Mouse (Mus musculus) intestine, embryonic 15.5 days (tissue): ENCODE data around the gene Csrp1. TPM values are rescaled to one million over a fixed set of nuclear protein-coding genes. Genes with fewer than 3 reads are reported as not detected.
A peak's percentile ranks its signal among the peaks of the same experiment; 100 is the strongest.

Experiments
- ATAC-seq: fragments of 200-750 bp; cut with Nextera tagmentation; 2 replicates; pipeline ENCODE4 v1.8.0; 2017; ENCODE audit warnings: moderate TSS enrichment, moderate library complexity
- H3K27ac ChIP-seq: fragments of 300-500 bp; sonication (generic); 2 replicates; pipeline ENCODE4 v1.5.1; 2015; ENCODE audit warnings: mild to moderate bottlenecking, inconsistent platforms
- H3K27me3 ChIP-seq: fragments of 300-500 bp; sonication (generic); replicated peaks from 2 replicates; pipeline ENCODE4 v1.6.1; 2015; ENCODE audit warnings: inconsistent platforms
- H3K36me3 ChIP-seq: fragments of 300-500 bp; sonication (generic); 2 replicates; pipeline ENCODE4 v1.6.1; 2015; ENCODE audit warnings: inconsistent platforms
- H3K4me1 ChIP-seq: fragments of 300-500 bp; sonication (generic); replicated peaks from 2 replicates; pipeline ENCODE4 v1.6.1; 2015; ENCODE audit warnings: inconsistent platforms
- H3K4me2 ChIP-seq: fragments of 300-500 bp; sonication (generic); replicated peaks from 2 replicates; pipeline ENCODE4 v1.6.1; 2015; ENCODE audit warnings: mild to moderate bottlenecking, inconsistent platforms
- H3K4me3 ChIP-seq: fragments of 300-500 bp; sonication (generic); replicated peaks from 2 replicates; pipeline ENCODE4 v1.5.1; 2015; ENCODE audit warnings: inconsistent platforms
- H3K9ac ChIP-seq: fragments of 300-500 bp; sonication (generic); 2 replicates; pipeline ENCODE4 v1.6.1; 2015; ENCODE audit warnings: inconsistent platforms
- H3K9me3 ChIP-seq: fragments of 300-500 bp; sonication (generic); 2 replicates; pipeline ENCODE4 v1.6.1; 2016; ENCODE audit warnings: inconsistent platforms
- WGBS: fragments of 180-500 bp; shearing (Covaris S2); methylation state at CpG from one replicate; pipeline ENCODE4 v1.1.7; 2015; 5-methylcytosine and 5-hydroxymethylcytosine counted together
- polyA plus RNA-seq: library from polyadenylated mRNA; unstranded; fragments of >200 nt; fragmentation: Nextera tagmentation; extraction: Ambion mirVana; gene quantifications from 2 replicates; pipeline ENCODE4 v1.2.1, GENCODE M21; 2015

The Csrp1 gene
- polyA plus RNA-seq, 1 experiment from 2014 or later: 203 TPM

DNA sequence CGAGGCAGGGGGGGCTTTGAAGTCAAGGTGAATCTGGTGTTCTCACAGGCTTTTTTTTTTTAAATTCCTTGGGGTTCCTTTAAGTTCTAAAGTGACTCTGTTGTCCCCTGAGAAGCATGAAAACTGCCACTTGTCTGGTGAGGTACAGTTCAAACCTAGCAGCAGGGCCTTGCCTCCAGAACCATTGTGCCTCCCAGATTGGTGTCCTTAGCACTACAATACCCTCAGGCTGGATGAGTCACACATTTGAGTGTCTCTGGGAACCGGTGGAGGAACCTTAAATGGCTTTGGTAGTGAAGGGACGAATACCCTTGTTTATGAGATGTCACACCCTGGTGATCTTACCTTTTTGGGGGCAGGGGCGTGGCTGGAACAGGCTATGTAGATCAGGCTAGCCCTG, 4.3 kb downstream of the Csrp1 start:
- Histone ChIP-seq H3K36me3 (no peaks in the 10 kb centered on the region), H3K27me3 (no peaks in the 10 kb centered on the region), H3K4me3 (no peak overlapping the region), H3K27ac (no peak overlapping the region), H3K9me3 (no peaks in the 10 kb centered on the region), H3K4me1 (peaks cover 11% of the 10 kb centered on the region), H3K4me2 (no peak overlapping the region), H3K9ac (no peak overlapping the region)
- no peak for ATAC-seq
- WGBS: 66% methylated on average over 4 of the region's 4 CpGs

DNA sequence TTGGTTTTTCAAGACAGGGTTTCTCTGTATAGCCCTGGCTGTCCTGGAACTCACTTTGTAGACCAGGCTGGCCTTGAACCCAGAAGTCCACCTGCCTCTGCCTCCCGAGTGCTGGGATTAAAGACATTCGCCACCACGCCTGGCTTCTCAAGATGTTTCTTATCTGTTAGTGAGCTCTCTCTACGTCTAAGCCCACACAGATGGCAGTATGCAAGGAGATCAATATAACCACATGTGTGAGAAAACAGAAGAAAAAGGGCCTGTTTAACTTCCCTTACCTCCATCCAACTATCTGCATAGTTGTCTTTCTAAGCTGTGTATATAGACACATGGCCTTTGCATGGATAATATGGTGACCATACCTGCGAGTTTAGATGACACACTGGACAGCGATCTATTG, 5.5 kb downstream of the Csrp1 start:
- WGBS: 89% methylated on average over 6 of the region's 6 CpGs
- Histone ChIP-seq H3K9ac (no peak overlapping the region), H3K4me2 (no peak overlapping the region), H3K27ac (no peak overlapping the region), H3K4me1 (peaks cover 6% of the 10 kb centered on the region), H3K27me3 (no peaks in the 10 kb centered on the region), H3K36me3 (no peaks in the 10 kb centered on the region), H3K4me3 (no peak overlapping the region), H3K9me3 (no peaks in the 10 kb centered on the region)
- no peak for ATAC-seq

DNA sequence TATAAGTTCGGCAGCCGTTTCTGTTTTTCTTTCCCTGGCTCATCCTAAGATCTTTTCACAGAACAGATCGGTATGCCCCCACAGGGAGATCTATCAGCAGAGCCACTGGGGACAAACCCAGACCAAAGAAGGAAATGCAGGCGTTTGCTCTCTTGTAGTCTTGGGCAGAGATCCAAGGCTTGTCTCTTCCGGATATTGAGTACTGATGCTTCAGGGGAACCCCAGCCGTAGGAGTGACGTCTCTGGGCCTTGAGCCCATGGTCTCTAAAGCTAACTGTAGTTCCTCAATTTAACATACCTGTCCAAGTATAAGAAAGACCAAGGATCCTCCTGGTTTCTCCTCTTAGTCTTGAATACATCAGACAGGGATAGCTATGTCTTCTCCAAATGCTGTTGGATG, 6.1 kb downstream of the Csrp1 start:
- H3K4me2 ChIP-seq: no peak overlapping the region
- H3K4me3 ChIP-seq: no peak overlapping the region
- H3K9me3 ChIP-seq: no peaks in the 10 kb centered on the region
- no peaks in the 10 kb centered on the region for H3K36me3 ChIP-seq
- no peak overlapping the region for H3K9ac ChIP-seq
- H3K27ac ChIP-seq: no peak overlapping the region
- no peaks in the 10 kb centered on the region for H3K27me3 ChIP-seq
- no peak for ATAC-seq
- peaks cover 12% of the 10 kb centered on the region for H3K4me1 ChIP-seq
- WGBS: 45% methylated on average over 7 of the region's 7 CpGs

DNA sequence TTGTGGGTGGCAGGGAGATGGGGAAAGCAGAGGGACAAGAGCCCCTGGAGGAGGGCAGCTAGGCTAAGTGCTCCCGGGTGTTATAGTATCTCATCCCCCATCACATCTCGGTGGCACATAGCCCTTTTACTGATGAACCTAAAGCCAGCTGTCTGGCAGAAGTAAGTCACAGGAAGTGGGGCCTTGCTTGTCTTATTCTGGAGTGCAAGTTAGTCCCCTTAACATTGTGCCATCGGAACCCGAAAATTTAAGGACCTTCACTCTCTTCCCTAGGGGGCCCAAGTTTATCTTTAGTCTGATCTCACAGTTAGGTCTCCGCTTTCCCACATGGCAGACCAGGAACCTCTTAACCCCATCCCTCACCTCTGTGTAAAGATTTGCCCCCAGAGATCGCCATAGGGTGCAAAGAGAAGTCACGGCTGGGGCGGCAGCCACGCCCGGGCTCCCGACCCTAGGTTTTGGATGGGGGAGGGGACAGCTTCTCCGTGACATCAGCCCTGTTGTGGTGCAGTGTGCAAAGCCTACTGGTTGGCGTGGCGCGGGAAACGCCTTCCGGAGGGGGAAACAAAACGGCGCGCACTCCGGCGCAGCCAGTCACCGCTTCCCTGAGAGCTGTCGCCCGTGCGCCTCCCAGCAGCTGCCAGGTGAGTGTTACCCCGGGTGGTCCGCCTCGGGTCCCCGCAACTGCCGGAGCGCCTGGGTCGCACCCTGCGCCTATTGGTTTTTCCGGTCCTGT, 8.9 kb downstream of the Csrp1 start:
- 1% methylated on average over 35 of the region's 35 CpGs for WGBS
- peak overlapping the region; percentile 76 for H3K9ac ChIP-seq
- peak overlapping the region; percentile 57 for H3K4me3 ChIP-seq
- peaks cover 35% of the 10 kb centered on the region for H3K4me1 ChIP-seq
- H3K36me3 ChIP-seq: no peaks in the 10 kb centered on the region
- peak overlapping the region; percentile 74 for H3K4me2 ChIP-seq
- no peaks in the 10 kb centered on the region for H3K27me3 ChIP-seq
- H3K27ac ChIP-seq: peak overlapping the region; percentile 82
- no peaks in the 10 kb centered on the region for H3K9me3 ChIP-seq
- ATAC-seq: peak; percentile 85

DNA sequence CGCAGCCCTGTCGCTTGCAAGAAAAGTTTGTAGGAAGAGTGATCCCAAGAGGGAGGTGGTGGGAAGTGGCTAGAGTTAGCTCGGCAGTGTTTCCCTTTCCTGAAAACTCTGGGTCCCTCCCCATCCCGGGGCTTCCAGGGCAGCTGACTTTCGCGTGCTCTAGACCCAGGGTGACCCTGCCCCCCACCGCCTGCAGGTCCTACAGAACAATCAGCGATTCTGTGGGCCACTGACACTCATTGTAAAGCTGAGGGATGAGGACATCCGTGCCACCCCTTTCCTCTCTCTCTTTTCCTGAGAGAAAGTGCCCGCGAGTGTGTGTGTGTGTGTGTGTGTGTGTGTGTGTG, 9.5 kb downstream of the Csrp1 start:
- Histone ChIP-seq H3K27ac (peak overlapping the region; percentile 82), H3K4me3 (peak overlapping the region; percentile 57), H3K9me3 (no peaks in the 10 kb centered on the region), H3K27me3 (no peaks in the 10 kb centered on the region), H3K4me2 (peak overlapping the region; percentile 74), H3K9ac (peak overlapping the region; percentile 76), H3K4me1 (peaks cover 41% of the 10 kb centered on the region), H3K36me3 (no peaks in the 10 kb centered on the region)
- ATAC-seq: peak; percentile 41
- WGBS: 0% methylated on average over 11 of the region's 11 CpGs

DNA sequence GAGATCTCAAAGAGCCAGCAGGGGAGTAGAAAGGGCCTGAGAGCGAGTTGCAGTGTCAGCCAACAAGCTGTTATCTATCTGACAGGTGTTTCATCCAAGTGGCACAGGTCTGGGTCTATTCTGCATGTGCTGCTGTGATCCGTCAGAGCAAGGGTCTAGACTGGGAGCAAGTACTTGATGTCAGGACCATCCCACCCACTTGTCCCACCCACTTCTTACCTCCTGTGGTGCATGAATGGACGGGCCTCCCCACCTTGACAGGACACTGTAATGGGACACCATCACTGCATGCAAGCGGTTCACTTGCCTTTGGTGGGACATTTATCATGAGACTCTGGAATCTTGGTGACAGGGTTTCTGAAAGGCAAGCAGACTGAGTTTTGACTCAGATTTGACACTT, 10.0 kb downstream of the Csrp1 start:
- H3K4me2 ChIP-seq: peak overlapping the region; percentile 74
- H3K9me3 ChIP-seq: no peaks in the 10 kb centered on the region
- peak overlapping the region; percentile 57 for H3K4me3 ChIP-seq
- no peaks in the 10 kb centered on the region for H3K36me3 ChIP-seq
- H3K9ac ChIP-seq: peak overlapping the region; percentile 76
- H3K27me3 ChIP-seq: no peaks in the 10 kb centered on the region
- H3K4me1 ChIP-seq: peaks cover 46% of the 10 kb centered on the region
- no peak for ATAC-seq
- WGBS: 22% methylated on average over 4 of the region's 4 CpGs
- H3K27ac ChIP-seq: peak overlapping the region; percentile 82

DNA sequence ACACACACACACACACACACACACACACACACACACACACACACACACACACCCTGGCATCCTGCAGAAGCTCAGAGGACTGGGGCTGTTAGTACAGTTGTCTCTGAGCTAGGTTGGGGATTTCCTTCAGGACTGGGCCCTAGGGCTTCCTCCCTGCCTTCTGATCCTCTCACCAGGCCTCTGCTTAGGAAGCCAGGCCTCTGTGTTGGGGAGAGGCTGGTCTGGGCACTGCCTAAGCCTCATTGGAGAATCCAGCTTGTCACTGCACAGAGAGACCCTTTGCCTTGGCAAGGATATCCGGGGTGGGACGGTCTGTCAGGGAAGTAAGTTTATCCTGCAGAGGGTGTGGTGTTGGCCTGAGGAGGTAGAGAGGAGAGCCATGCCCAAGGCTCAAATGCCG, 10.4 kb downstream of the Csrp1 start:
- Histone ChIP-seq H3K9ac (peak overlapping the region; percentile 76), H3K36me3 (no peaks in the 10 kb centered on the region), H3K4me2 (peak overlapping the region; percentile 74), H3K4me3 (peak overlapping the region; percentile 57), H3K4me1 (peaks cover 50% of the 10 kb centered on the region), H3K9me3 (no peaks in the 10 kb centered on the region), H3K27me3 (no peaks in the 10 kb centered on the region), H3K27ac (peak overlapping the region; percentile 82)
- WGBS: 12% methylated on average over 3 of the region's 3 CpGs
- ATAC-seq: no peak

DNA sequence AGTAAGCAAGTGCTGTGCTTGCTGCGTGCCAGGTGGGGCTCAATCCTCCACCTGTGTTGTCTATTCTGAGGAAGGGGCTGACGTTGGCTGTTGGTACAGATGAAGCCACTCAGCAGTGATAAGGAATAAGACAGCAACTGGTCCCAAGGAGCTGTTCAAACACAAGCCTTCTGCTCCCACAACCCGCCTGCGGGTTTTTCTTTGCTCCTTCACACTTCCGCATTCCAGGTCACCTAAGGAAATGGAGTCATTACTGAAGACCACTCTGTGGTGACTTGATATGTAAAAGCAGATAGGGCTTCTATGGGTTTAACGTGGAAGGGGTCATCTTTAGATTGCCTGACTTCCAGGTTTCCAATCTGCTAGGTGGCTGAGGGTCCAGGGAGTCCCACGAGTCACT, 11.5 kb downstream of the Csrp1 start:
- no peaks in the 10 kb centered on the region for H3K36me3 ChIP-seq
- peaks cover 54% of the 10 kb centered on the region for H3K4me1 ChIP-seq
- H3K27ac ChIP-seq: peak overlapping the region; percentile 82
- 34% methylated on average over 7 of the region's 7 CpGs for WGBS
- peak overlapping the region; percentile 74 for H3K4me2 ChIP-seq
- H3K9ac ChIP-seq: peak overlapping the region; percentile 29; the same call in 1 of the 2 replicates
- H3K9me3 ChIP-seq: no peaks in the 10 kb centered on the region
- ATAC-seq: 0 out of 2 replicates have a peak, but pooled peaks have one; percentile 6
- no peaks in the 10 kb centered on the region for H3K27me3 ChIP-seq
- H3K4me3 ChIP-seq: peak overlapping the region; percentile 57

DNA sequence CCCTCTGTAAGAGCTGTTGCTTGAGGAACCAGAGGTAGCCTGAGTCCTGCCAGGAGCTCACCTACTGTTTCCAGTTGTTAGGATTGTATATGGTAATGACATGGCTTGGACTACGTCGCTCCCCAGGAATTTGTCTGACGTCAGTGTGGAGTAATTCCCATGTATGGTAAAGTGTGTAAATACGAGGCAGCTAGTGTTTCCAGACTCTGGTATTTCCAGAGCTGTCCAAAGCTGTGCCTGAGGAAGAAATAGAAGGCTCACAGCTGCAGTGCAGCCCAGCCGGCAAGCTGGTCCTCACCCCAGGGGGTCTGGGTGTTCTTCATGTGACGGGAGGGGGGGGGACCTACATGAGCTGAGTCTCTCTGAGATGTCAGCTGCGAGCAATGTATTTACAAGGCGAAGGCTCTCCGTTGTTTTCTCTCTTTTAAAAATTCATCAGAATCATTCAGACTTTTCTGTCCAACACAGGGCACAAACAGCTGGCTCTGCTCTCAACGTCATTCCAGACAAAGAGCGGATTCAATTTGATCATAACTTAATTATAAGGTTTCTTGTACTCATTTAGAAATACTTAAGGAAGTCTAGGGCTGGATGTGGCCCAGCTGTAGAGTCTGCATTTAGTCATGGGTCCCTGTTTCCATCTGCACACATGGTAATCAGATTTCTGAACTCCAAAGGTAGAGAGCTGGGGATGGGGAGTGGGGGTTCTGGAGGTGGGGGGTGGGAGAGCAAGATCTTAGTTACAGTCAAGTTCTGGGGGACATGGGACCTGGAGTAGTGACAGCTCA, 12.2 kb downstream of the Csrp1 start:
- peak; percentile 77 for ATAC-seq
- Histone ChIP-seq H3K4me3 (peak overlapping the region; percentile 57; the same call in 1 of the 2 replicates), H3K9ac (peak overlapping the region; percentile 29; the same call in 1 of the 2 replicates), H3K9me3 (no peaks in the 10 kb centered on the region), H3K36me3 (no peaks in the 10 kb centered on the region), H3K27ac (peak overlapping the region; percentile 82), H3K4me2 (peak overlapping the region; percentile 74), H3K27me3 (no peaks in the 10 kb centered on the region), H3K4me1 (peaks cover 54% of the 10 kb centered on the region)
- 16% methylated on average over 11 of the region's 11 CpGs for WGBS

DNA sequence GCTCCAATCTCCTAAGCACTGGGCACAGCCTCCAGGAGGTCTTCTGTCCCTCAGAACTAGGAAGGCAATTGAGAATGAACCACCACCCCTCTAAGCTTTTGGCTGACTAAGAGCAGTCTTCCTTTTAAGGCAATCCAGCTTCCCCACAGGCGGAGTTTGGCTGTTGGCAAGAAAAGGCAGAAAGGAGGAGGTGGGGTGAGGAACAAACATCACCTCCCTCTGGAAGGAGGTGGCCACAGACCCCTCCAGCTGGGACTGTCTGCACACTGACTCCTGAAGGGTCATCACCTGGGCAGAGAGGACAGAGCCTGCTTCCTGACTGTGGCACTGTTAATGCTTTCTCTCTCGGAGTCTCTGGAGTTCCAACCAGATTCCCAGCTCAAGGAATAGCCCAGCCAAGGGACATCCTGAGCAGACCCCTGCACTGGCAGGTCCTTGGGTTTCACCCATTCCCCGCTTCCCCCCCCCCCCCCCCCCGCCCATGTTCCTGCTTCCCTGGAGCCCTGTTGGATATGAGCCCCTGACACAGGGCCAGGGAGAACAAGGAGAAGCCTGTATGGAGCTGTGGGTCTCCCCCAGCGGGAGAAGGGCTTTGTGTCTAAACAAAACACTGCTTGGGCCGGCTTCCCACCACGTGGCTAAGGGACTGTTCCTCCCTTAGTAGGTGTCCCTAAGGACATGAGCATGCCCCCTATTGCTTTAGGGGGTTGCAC, 14.5 kb downstream of the Csrp1 start:
- no peak overlapping the region for H3K4me3 ChIP-seq
- 36% methylated on average over 5 of the region's 7 CpGs for WGBS
- peak overlapping the region; percentile 36 for H3K4me2 ChIP-seq
- peak; percentile 22 for ATAC-seq
- peak overlapping the region; percentile 77 for H3K27ac ChIP-seq
- H3K4me1 ChIP-seq: peaks cover 57% of the 10 kb centered on the region
- no peaks in the 10 kb centered on the region for H3K36me3 ChIP-seq
- H3K27me3 ChIP-seq: no peaks in the 10 kb centered on the region
- 0 out of 2 replicates have a peak overlapping the region, but pooled peaks have one; percentile 8 for H3K9ac ChIP-seq
- H3K9me3 ChIP-seq: no peaks in the 10 kb centered on the region

DNA sequence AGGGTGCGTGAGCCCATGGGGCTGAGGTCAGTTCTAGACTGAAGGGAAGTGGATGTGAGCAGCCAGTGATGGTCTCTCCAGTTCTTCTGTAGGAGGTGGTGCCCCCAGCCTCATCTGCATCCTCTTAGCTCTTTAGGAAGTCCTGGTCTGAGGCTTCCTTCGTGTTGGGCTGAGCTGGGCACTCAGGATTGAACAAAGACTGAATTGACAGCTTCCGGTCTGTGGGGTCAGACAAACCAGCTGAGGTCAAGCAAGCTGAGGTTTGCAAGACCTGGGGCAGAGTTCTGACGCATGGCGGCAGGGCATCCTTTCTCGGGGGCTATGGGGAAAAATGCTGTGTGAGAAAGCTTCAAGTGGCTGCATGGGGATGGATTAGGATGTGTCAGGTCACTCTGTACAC, 15.6 kb downstream of the Csrp1 start:
- H3K9me3 ChIP-seq: no peaks in the 10 kb centered on the region
- H3K4me3 ChIP-seq: no peak overlapping the region
- 47% methylated on average over 6 of the region's 6 CpGs for WGBS
- H3K27ac ChIP-seq: peak overlapping the region; percentile 77; the same call in 1 of the 2 replicates
- no peaks in the 10 kb centered on the region for H3K36me3 ChIP-seq
- ATAC-seq: no peak
- no peaks in the 10 kb centered on the region for H3K27me3 ChIP-seq
- H3K4me2 ChIP-seq: peak overlapping the region; percentile 36
- H3K4me1 ChIP-seq: peaks cover 63% of the 10 kb centered on the region
- no peak overlapping the region for H3K9ac ChIP-seq

DNA sequence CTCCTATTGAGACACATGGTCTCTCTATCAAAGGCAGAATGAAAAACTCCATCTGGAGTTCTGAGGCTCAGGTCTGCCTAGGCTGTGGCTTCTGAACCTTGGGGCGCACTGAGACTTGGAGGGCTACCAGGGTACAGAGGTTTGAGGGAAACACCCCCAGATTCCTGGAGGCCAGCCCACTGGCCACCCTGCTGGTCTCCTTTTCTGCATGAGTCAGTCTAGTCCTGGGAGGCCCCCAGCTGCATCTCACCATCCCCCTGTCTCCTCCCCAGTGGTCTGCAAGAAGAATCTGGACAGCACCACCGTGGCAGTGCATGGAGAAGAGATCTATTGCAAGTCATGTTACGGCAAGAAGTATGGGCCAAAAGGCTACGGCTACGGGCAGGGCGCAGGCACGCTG, 25.1 kb downstream of the Csrp1 start:
- no peak overlapping the region for H3K9ac ChIP-seq
- ATAC-seq: no peak
- peaks cover 20% of the 10 kb centered on the region for H3K4me1 ChIP-seq
- H3K4me2 ChIP-seq: no peak overlapping the region
- H3K9me3 ChIP-seq: no peaks in the 10 kb centered on the region
- 79% methylated on average over 7 of the region's 7 CpGs for WGBS
- H3K36me3 ChIP-seq: peaks cover 30% of the 10 kb centered on the region
- no peak overlapping the region for H3K27ac ChIP-seq
- no peaks in the 10 kb centered on the region for H3K27me3 ChIP-seq
- no peak overlapping the region for H3K4me3 ChIP-seq
